In the genomic region with DNA sequence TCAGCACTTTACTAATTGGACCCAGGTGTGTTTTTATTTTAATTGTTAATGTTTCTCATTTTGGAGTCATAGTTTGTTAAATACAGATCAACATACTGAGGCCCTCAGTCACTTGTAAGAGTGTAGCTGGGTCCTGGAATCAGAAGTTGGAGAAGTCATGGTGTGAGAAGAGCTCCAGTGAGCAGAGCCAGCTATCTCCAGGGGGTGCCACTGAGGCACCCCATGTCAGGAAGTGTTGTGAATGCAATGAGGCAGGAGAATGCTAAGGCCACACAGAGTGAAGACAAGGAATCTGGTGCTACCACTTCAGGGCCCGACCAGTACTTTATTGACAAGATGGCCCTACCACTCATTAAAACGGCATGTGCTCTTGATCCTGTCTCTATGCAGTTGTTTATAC, we compare ENCODE assay signal across 20 mouse cellular contexts. TPM values are rescaled to one million over a fixed set of nuclear protein-coding genes. Genes with fewer than 3 reads are reported as not detected.
"Had no signal": no experiment of that assay in that cellular context is flagged by ENCODE, and none has a peak within 500 bp of the region (broad histone marks: within the 10 kb centered on the region; RNA-seq: fewer than 3 reads in every experiment).

No protein-coding gene starts in this region.

- DNase-seq: lung, adult 2 months; lung, postnatal 14 days; lung, postnatal 36 days; right cerebral cortex, postnatal 14 days; thymus, adult 2 months; thymus, postnatal 25 days; thymus, postnatal 4 days had no signal

- H3K9me3 ChIP-seq: lung, embryonic 15.5 days; megakaryocyte, embryonic 14.5 days; midbrain, embryonic 13.5 days; midbrain, embryonic 15.5 days; neural tube, embryonic 12.5 days; stomach, embryonic 15.5 days had no signal

- H3K9ac ChIP-seq: lung, embryonic 15.5 days; midbrain, embryonic 13.5 days; midbrain, embryonic 15.5 days; neural tube, embryonic 12.5 days; stomach, embryonic 15.5 days had no signal

- ATAC-seq: lung, postnatal 0 days; midbrain, embryonic 13.5 days; midbrain, embryonic 15.5 days had no signal

- H3K4me2 ChIP-seq: lung, embryonic 15.5 days; midbrain, embryonic 11.5 days; midbrain, embryonic 13.5 days; midbrain, embryonic 15.5 days; neural tube, embryonic 12.5 days; stomach, embryonic 15.5 days had no signal

- H3K4me3 ChIP-seq: lung, embryonic 15.5 days; megakaryocyte, embryonic 14.5 days; midbrain, embryonic 13.5 days; midbrain, embryonic 15.5 days; neural tube, embryonic 12.5 days; stomach, embryonic 15.5 days had no signal

- H3K27me3 ChIP-seq: stomach, embryonic 15.5 days had no signal

- H3K27ac ChIP-seq: lung, embryonic 15.5 days; macrophage; midbrain, embryonic 13.5 days; midbrain, embryonic 15.5 days; neural tube, embryonic 12.5 days; stomach, embryonic 15.5 days; stomach, postnatal 0 days had no signal

- H3K36me3 ChIP-seq: lung, embryonic 15.5 days; midbrain, embryonic 13.5 days; midbrain, embryonic 15.5 days; neural tube, embryonic 12.5 days; stomach, embryonic 15.5 days had no signal

RNA-seq across cellular contexts. Expression of gene Bace2, which starts 1.9 kb away (rescaled TPM):
- total RNA-seq: megakaryocyte progenitor cell, adult 5-6 weeks; monocyte, adult 5-6 weeks; neutrophil, adult 5-6 weeks had no signal
- polyA plus RNA-seq: macrophage had no signal
